Mouse (Mus musculus) limb, embryonic 14.5 days (tissue): ENCODE results near the gene Trpm8. TPM values are rescaled to one million over a fixed set of nuclear protein-coding genes. Genes with fewer than 3 reads are reported as not detected.
A peak's percentile ranks its signal among the peaks of the same experiment; 100 is the strongest.

Source experiments
- ATAC-seq: fragments of 200-750 bp; cut with Nextera tagmentation; 2 replicates; pipeline ENCODE4 v1.8.0; 2017; ENCODE audit warnings: low read depth, moderate number of reproducible peaks, moderate TSS enrichment; ENCODE audit not compliant: low FRiP score
- DNase-seq: peaks from one replicate; pipeline ENCODE4 v3.0.0-alpha.2; 2015; ENCODE audit warnings: low spot score
- H3K27ac ChIP-seq: fragments of 300-500 bp; sonication (generic); replicated peaks from 2 replicates; pipeline ENCODE4 v1.5.1; 2014; ENCODE audit warnings: low read depth, mild to moderate bottlenecking, low read length, moderate library complexity, mixed read lengths
- H3K27me3 ChIP-seq: fragments of 300-500 bp; sonication (generic); 2 replicates; pipeline ENCODE4 v1.6.1; 2014; ENCODE audit warnings: low read length, mixed read lengths; ENCODE audit not compliant: control insufficient read depth, insufficient read depth
- H3K36me3 ChIP-seq: fragments of 300-500 bp; sonication (generic); 2 replicates; pipeline ENCODE4 v1.6.1; 2014; ENCODE audit warnings: mild to moderate bottlenecking, low read length, moderate library complexity, mixed read lengths; ENCODE audit not compliant: control insufficient read depth, insufficient read depth
- H3K4me1 ChIP-seq: fragments of 300-500 bp; sonication (generic); 2 replicates; pipeline ENCODE4 v1.6.1; 2014; ENCODE audit warnings: antibody characterized with exemption, low read length, mixed read lengths; ENCODE audit not compliant: control insufficient read depth, insufficient read depth
- H3K4me2 ChIP-seq: fragments of 300-500 bp; sonication (generic); replicated peaks from 2 replicates; pipeline ENCODE4 v1.6.1; 2014; ENCODE audit warnings: low read depth, mild to moderate bottlenecking, low read length, moderate library complexity; ENCODE audit not compliant: severe bottlenecking
- H3K4me3 ChIP-seq: fragments of 300-500 bp; sonication (generic); replicated peaks from 2 replicates; pipeline ENCODE4 v1.5.1; 2014; ENCODE audit warnings: low read length
- H3K9ac ChIP-seq: fragments of 300-500 bp; sonication (generic); 2 replicates; pipeline ENCODE4 v1.6.1; 2014; ENCODE audit warnings: mild to moderate bottlenecking, low read depth, low read length, moderate library complexity; ENCODE audit not compliant: severe bottlenecking
- H3K9me3 ChIP-seq: fragments of 300-500 bp; sonication (generic); 2 replicates; pipeline ENCODE4 v1.6.1; 2016; ENCODE audit warnings: low read length; ENCODE audit not compliant: control insufficient read depth
- POLR2A ChIP-seq: fragments of 200-500 bp; IDR thresholded peaks from 2 replicates; pipeline ENCODE4 v1.8.0; 2012; ENCODE audit warnings: inconsistent platforms, mild to moderate bottlenecking, moderate library complexity, borderline replicate concordance; ENCODE audit not compliant: insufficient read depth, insufficient read length; ENCODE audit errors: extremely low read depth
- WGBS: fragments of 180-500 bp; shearing (Covaris S2); extraction: QIAGEN DNeasy Blood & Tissue Kit; methylation state at CpG from one replicate; pipeline ENCODE4 v1.1.7; 2014; 5-methylcytosine and 5-hydroxymethylcytosine counted together
- polyA plus RNA-seq, 2 experiments: library from polyadenylated mRNA; depleted of rRNA in 1 of 2; stranded (reverse) in 1 of 2; unstranded in 1 of 2; fragments of >200 nt; fragmentation: Nextera tagmentation in 1 of 2; extraction: Ambion mirVana in 1 of 2; gene quantifications; 2 replicates each; pipeline versions ENCODE4 v1.2.1 to v1.2.3; 2012 to 2014

Gene Trpm8
- polyA plus RNA-seq, 2 experiments: not detected

DNA sequence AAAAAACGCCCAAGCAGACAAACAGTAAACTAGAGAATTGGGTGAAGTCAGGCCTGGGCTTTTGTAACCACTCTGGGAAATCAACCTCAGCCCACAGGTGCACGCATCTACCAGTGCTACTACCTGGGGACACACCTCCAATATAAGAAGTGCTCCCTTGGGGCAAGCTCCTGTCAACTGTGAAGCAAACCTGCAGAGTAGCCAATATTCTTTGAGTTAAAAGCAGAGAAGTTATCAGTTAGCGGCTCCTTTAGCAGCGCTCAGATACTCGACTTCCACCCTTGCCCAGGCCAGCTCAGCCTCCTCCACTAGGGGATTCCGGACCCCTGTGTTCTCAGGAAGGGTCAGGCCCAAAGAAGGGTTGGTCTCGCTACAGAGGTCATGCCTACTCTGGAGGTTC lies 15.8 kb upstream of the Trpm8 start:
- Histone ChIP-seq H3K36me3 (peaks cover 72% of the 10 kb centered on the region), H3K27me3 (no peaks in the 10 kb centered on the region), H3K4me1 (no peaks in the 10 kb centered on the region), H3K9me3 (peaks cover 14% of the 10 kb centered on the region; the same call in 1 of the 2 replicates), H3K27ac (no peak overlapping the region), H3K4me2 (no peak overlapping the region), H3K9ac (no peak overlapping the region), H3K4me3 (no peak overlapping the region)
- no peak for TF ChIP-seq POLR2A
- peak; percentile 63 for DNase-seq
- no peak for ATAC-seq
- WGBS: 84% methylated on average over 7 of the region's 7 CpGs

DNA sequence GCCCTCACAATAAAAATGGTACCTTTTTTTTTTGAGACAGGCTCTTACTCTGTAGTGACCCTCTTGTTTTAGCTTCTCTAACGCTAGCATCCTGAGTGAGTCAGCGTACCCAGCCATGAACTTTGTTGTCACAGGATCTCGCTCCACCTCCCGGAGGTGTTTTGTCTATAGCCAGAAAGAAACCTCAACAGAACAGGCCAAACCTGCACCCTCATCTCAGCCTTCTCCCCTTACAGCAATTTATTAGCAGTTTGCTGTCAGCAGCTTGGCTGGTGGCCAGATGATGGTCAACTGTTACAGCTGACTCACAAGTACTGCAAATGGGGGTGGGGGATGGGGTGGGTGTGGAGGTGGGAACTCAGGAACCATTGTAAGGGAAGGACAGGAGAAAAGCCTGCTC lies 15.2 kb upstream of the Trpm8 start:
- no peak overlapping the region for H3K27ac ChIP-seq
- WGBS: 79% methylated on average over 4 of the region's 4 CpGs
- peaks cover 77% of the 10 kb centered on the region for H3K36me3 ChIP-seq
- DNase-seq (peak; percentile 95), ATAC-seq (peak; percentile 7; the same call in 1 of the 2 replicates)
- no peak overlapping the region for H3K4me3 ChIP-seq
- no peak for TF ChIP-seq POLR2A
- no peaks in the 10 kb centered on the region for H3K27me3 ChIP-seq
- no peak overlapping the region for H3K9ac ChIP-seq
- no peak overlapping the region for H3K4me2 ChIP-seq
- no peaks in the 10 kb centered on the region for H3K4me1 ChIP-seq
- peaks cover 9% of the 10 kb centered on the region; the same call in 1 of the 2 replicates for H3K9me3 ChIP-seq

DNA sequence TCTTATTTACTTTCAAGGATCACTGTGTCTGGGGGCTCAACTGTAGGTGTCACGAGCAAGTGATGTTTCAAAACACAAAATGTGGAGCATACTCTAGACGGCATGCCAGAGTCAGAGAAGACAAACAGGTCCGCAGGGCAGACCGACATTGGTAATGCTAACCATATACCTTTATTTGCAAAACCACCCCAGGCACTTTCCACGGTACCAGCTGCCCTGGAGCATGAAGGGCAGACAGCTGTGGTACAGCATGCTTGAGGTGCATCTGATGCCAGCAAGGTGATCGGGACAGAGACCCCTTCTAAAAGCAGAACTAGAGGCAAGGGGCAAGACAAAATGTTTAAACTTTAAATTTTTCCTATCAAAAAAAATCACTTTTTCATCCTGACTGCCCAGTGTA lies 14.5 kb upstream of the Trpm8 start:
- DNase-seq: no peak
- Histone ChIP-seq H3K9me3 (0 out of 2 replicates have a peak, but pooled peaks cover 2% of the 10 kb centered on the region), H3K4me3 (no peak overlapping the region), H3K27ac (no peak overlapping the region), H3K36me3 (peaks cover 84% of the 10 kb centered on the region), H3K9ac (no peak overlapping the region), H3K27me3 (no peaks in the 10 kb centered on the region), H3K4me1 (no peaks in the 10 kb centered on the region), H3K4me2 (no peak overlapping the region)
- WGBS: 73% methylated on average over 6 of the region's 6 CpGs
- TF ChIP-seq POLR2A: no peak
- no peak for ATAC-seq

DNA sequence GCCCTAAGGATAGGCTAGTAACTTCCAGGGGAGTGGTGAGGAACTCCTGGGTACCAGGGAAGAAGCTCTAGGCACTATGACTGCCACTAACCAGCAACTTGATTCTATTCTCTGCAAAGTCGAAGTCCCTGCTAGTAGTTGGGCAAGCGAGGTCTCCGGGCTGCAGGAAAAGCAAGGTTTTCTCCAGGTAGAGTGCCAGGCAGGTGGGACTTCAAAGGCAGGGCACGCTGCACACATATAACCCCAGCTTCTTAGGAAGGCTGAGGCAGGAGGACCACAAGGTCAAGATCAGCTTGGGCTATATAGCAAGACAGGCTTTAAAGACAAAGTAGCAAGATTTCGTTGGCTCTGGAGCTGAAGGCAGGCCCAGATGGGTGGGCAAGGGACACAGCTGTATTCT lies 13.7 kb upstream of the Trpm8 start:
- ATAC-seq (no peak), DNase-seq (no peak)
- Histone ChIP-seq H3K4me3 (no peak overlapping the region), H3K4me2 (no peak overlapping the region), H3K9ac (no peak overlapping the region), H3K9me3 (no peaks in the 10 kb centered on the region), H3K27me3 (no peaks in the 10 kb centered on the region), H3K36me3 (peaks cover 93% of the 10 kb centered on the region), H3K4me1 (no peaks in the 10 kb centered on the region), H3K27ac (no peak overlapping the region)
- no peak for TF ChIP-seq POLR2A
- WGBS: 91% methylated on average over 5 of the region's 5 CpGs

DNA sequence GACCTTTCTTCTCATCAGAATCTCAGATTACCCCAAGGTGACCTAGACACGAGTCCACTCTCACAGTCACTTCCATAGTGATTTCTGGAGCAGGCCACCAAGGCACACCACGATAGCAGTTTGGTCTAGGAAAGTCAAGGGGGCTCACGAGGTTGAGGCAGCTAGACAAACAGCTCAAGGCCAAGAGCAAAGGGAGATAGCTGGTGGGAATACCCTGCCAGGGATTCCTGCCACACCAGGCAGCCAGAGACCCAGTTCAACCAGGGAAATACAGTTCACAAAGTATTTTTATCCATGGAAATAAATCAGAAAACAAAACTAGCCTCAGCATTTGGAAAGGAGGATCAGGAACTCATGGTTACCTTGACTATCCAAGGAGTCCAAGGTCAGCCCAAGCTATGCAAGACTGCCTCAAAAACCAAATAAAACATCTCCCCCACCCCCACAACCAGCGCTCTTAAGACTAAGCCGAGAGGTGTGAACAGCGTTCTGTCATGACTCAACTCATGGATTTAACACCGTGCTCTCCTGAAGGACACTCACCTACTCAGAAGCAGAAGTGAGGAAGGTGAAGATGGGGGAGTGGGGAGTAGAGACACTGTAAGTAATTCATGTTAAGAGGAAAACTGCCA lies 13.1 kb upstream of the Trpm8 start:
- DNase-seq (no peak), ATAC-seq (no peak)
- Histone ChIP-seq H3K27me3 (no peaks in the 10 kb centered on the region), H3K36me3 (peaks cover 98% of the 10 kb centered on the region), H3K9me3 (no peaks in the 10 kb centered on the region), H3K4me1 (no peaks in the 10 kb centered on the region), H3K4me3 (no peak overlapping the region), H3K27ac (no peak overlapping the region), H3K9ac (no peak overlapping the region), H3K4me2 (no peak overlapping the region)
- TF ChIP-seq POLR2A: no peak
- 88% methylated on average over 7 of the region's 7 CpGs for WGBS
